Mouse (Mus musculus) heart, embryonic 11.5 days (tissue): Measurements from ENCODE around the gene Mapk1. TPM values are rescaled to one million over a fixed set of nuclear protein-coding genes. Genes with fewer than 3 reads are reported as not detected.

Experiments
- ATAC-seq: fragments of 200-750 bp; cut with Nextera tagmentation; replicated peaks from 2 replicates; pipeline ENCODE4 v1.8.0; 2017; ENCODE audit warnings: moderate library complexity; ENCODE audit not compliant: insufficient number of reproducible peaks, low FRiP score, low TSS enrichment
- H3K27ac ChIP-seq: fragments of 300-500 bp; sonication (generic); 2 replicates; pipeline ENCODE4 v1.5.1; 2014; ENCODE audit warnings: mild to moderate bottlenecking, low read depth, low read length
- H3K27me3 ChIP-seq: fragments of 300-500 bp; sonication (generic); 2 replicates; pipeline ENCODE4 v1.6.1; 2014; ENCODE audit warnings: mild to moderate bottlenecking, low read length, mixed read lengths; ENCODE audit not compliant: control insufficient read depth, insufficient read depth
- H3K36me3 ChIP-seq: fragments of 300-500 bp; sonication (generic); 2 replicates; pipeline ENCODE4 v1.6.1; 2014; ENCODE audit warnings: mild to moderate bottlenecking, low read length, moderate library complexity, mixed read lengths; ENCODE audit not compliant: control insufficient read depth, insufficient read depth
- H3K4me1 ChIP-seq: fragments of 300-500 bp; sonication (generic); 2 replicates; pipeline ENCODE4 v1.6.1; 2014; ENCODE audit warnings: low read length; ENCODE audit not compliant: control insufficient read depth, insufficient read depth
- H3K4me2 ChIP-seq: fragments of 300-500 bp; sonication (generic); 2 replicates; pipeline ENCODE4 v1.6.1; 2014; ENCODE audit warnings: mild to moderate bottlenecking, moderate library complexity
- H3K4me3 ChIP-seq: fragments of 300-500 bp; sonication (generic); 2 replicates; pipeline ENCODE4 v1.5.1; 2014; ENCODE audit warnings: low read depth, low read length
- H3K9ac ChIP-seq: fragments of 300-500 bp; sonication (generic); 2 replicates; pipeline ENCODE4 v1.6.1; 2014; ENCODE audit warnings: mild to moderate bottlenecking, low read depth, low read length, moderate library complexity
- H3K9me3 ChIP-seq: fragments of 300-500 bp; sonication (generic); replicated peaks from 2 replicates; pipeline ENCODE4 v1.6.1; 2016; ENCODE audit warnings: low read length; ENCODE audit not compliant: control insufficient read depth
- WGBS: fragments of 180-500 bp; shearing (Covaris S2); extraction: QIAGEN DNeasy Blood & Tissue Kit; methylation state at CpG from one replicate; pipeline ENCODE4 v1.1.7; 2014; ENCODE audit not compliant: insufficient replicate concordance; 5-methylcytosine and 5-hydroxymethylcytosine counted together
- polyA plus RNA-seq: library from polyadenylated mRNA; unstranded; fragments of >200 nt; fragmentation: Nextera tagmentation; extraction: Ambion mirVana; gene quantifications from 2 replicates; pipeline ENCODE4 v1.2.1, GENCODE M21; 2014

The Mapk1 gene
- polyA plus RNA-seq, 1 experiment from 2014 or later: 146 TPM

DNA sequence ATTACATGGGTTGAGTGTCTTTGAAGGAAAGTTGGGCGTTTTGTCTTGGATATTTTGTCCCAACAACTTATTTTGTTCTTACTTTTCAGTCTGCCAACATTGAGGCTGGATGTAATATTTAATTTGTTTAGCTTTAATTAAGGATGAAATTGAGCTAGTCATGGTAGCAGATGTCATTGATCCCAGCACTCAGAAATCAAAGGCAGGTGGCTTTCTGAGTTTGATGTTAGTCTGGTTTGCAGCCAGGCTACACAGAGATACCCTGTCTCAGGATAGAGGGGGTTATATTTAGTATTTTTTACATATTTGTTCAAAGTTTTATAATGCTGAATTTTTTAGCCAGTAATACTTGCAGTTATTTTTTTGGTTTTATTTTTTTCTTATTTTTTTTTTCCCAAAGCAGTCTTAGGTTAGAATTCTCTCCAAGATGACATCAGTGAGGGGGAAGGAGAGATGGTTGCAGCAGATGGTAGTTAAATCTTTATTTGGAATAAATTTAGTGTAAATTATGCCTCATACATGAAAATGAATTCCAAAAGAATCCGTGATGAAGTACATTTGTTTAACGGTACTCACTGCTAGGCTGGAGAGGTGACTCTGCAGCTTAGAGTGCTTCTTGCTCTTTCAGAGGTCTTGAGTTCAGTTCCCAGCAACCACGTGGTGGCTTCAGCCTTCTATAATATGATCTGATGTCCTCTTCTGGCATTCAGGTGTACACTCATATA lies 47.0 kb downstream of the Mapk1 start:
- no peak for ATAC-seq
- peaks cover 6% of the 10 kb centered on the region; the same call in 1 of the 2 replicates for H3K36me3 ChIP-seq
- WGBS: 93% methylated on average over 4 of the region's 4 CpGs
- no peaks in the 10 kb centered on the region for H3K27me3 ChIP-seq
- H3K27ac ChIP-seq: no peak overlapping the region
- H3K9ac ChIP-seq: no peak overlapping the region
- H3K9me3 ChIP-seq: no peaks in the 10 kb centered on the region
- no peak overlapping the region for H3K4me3 ChIP-seq
- no peak overlapping the region for H3K4me2 ChIP-seq
- H3K4me1 ChIP-seq: no peaks in the 10 kb centered on the region

- 91% methylated on average over 2 of the region's 2 CpGs for WGBS
- Histone ChIP-seq H3K4me3 (no peak overlapping the region), H3K27ac (no peak overlapping the region), H3K4me2 (no peak overlapping the region), H3K36me3 (peaks cover 23% of the 10 kb centered on the region; the same call in 1 of the 2 replicates), H3K9me3 (no peaks in the 10 kb centered on the region), H3K9ac (no peak overlapping the region), H3K27me3 (no peaks in the 10 kb centered on the region), H3K4me1 (no peaks in the 10 kb centered on the region)
- ATAC-seq: no peak
Observed at GRCm38 (mm10) chr16:17033754-17034153, 50.6 kb downstream of the Mapk1 start.

GRCm38 (mm10) chr16:17040716-17041115 lies 57.5 kb downstream of the Mapk1 start:
- ATAC-seq: no peak
- H3K9me3 ChIP-seq: no peaks in the 10 kb centered on the region
- WGBS: 91% methylated on average over 3 of the region's 3 CpGs
- H3K27ac ChIP-seq: no peak overlapping the region
- H3K36me3 ChIP-seq: peaks cover 45% of the 10 kb centered on the region
- H3K27me3 ChIP-seq: no peaks in the 10 kb centered on the region
- H3K4me1 ChIP-seq: no peaks in the 10 kb centered on the region
- H3K4me2 ChIP-seq: no peak overlapping the region
- H3K9ac ChIP-seq: no peak overlapping the region
- H3K4me3 ChIP-seq: no peak overlapping the region

GRCm38 (mm10) chr16:17041417-17041816 lies 58.2 kb downstream of the Mapk1 start:
- Histone ChIP-seq H3K9ac (no peak overlapping the region), H3K27me3 (no peaks in the 10 kb centered on the region), H3K36me3 (peaks cover 41% of the 10 kb centered on the region), H3K4me1 (no peaks in the 10 kb centered on the region), H3K4me3 (no peak overlapping the region), H3K4me2 (no peak overlapping the region), H3K9me3 (no peaks in the 10 kb centered on the region), H3K27ac (no peak overlapping the region)
- no peak for ATAC-seq
- WGBS: 82% methylated on average over 1 of the region's 1 CpGs

GRCm38 (mm10) chr16:17044320-17044719 lies 61.1 kb downstream of the Mapk1 start:
- Histone ChIP-seq H3K4me3 (no peak overlapping the region), H3K9me3 (no peaks in the 10 kb centered on the region), H3K4me1 (no peaks in the 10 kb centered on the region), H3K9ac (no peak overlapping the region), H3K36me3 (peaks cover 33% of the 10 kb centered on the region), H3K27me3 (no peaks in the 10 kb centered on the region), H3K27ac (no peak overlapping the region), H3K4me2 (no peak overlapping the region)
- ATAC-seq: no peak
- WGBS: 90% methylated on average over 3 of the region's 3 CpGs

GRCm38 (mm10) chr16:17045287-17045686 lies 62.1 kb downstream of the Mapk1 start:
- Histone ChIP-seq H3K9me3 (no peaks in the 10 kb centered on the region), H3K4me1 (no peaks in the 10 kb centered on the region), H3K4me3 (no peak overlapping the region), H3K36me3 (peaks cover 25% of the 10 kb centered on the region), H3K27ac (no peak overlapping the region), H3K9ac (no peak overlapping the region), H3K4me2 (no peak overlapping the region), H3K27me3 (no peaks in the 10 kb centered on the region)
- no peak for ATAC-seq
- WGBS: 87% methylated on average over 3 of the region's 3 CpGs

DNA sequence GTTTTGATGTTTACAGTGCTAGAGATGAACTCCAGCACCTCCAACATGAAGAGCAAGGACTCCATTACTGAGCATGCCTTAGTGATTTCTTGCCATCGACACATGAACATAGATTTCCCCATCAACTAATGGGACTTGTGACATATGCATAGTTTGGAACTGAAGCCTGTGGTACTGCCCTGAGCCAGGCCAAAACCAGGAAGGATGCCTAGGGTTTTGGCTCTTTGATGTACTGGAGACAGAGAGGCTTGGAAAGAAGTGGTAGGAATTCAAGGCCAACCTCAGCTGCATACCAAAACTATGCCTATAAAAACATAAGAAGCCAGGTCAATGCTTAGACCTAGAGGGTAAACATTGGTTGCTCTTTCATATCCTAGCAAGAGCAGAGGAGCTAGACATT lies 66.7 kb downstream of the Mapk1 start:
- H3K9me3 ChIP-seq: no peaks in the 10 kb centered on the region
- no peak overlapping the region for H3K27ac ChIP-seq
- H3K27me3 ChIP-seq: no peaks in the 10 kb centered on the region
- no peak overlapping the region for H3K4me3 ChIP-seq
- H3K9ac ChIP-seq: no peak overlapping the region
- no peak overlapping the region for H3K4me2 ChIP-seq
- WGBS: 94% methylated on average over 1 of the region's 1 CpGs
- no peak for ATAC-seq
- 0 out of 2 replicates have a peak, but pooled peaks cover 2% of the 10 kb centered on the region for H3K4me1 ChIP-seq
- H3K36me3 ChIP-seq: peaks cover 4% of the 10 kb centered on the region; the same call in 1 of the 2 replicates

GRCm38 (mm10) chr16:17052087-17052486 lies 68.9 kb downstream of the Mapk1 start:
- H3K4me2 ChIP-seq: no peak overlapping the region

GRCm38 (mm10) chr16:17053903-17054302 lies 70.7 kb downstream of the Mapk1 start:
- no peak overlapping the region for H3K27ac ChIP-seq
- H3K4me3 ChIP-seq: no peak overlapping the region
- H3K36me3 ChIP-seq: no peaks in the 10 kb centered on the region
- ATAC-seq: no peak
- H3K9me3 ChIP-seq: no peaks in the 10 kb centered on the region
- H3K9ac ChIP-seq: no peak overlapping the region
- WGBS: 63% methylated on average over 3 of the region's 3 CpGs
- 0 out of 2 replicates have a peak, but pooled peaks cover 2% of the 10 kb centered on the region for H3K4me1 ChIP-seq
- H3K4me2 ChIP-seq: no peak overlapping the region
- no peaks in the 10 kb centered on the region for H3K27me3 ChIP-seq

More at GRCm38 (mm10) chr16:17052087-17052486, 68.9 kb downstream of the Mapk1 start:
- Histone ChIP-seq H3K27me3 (no peaks in the 10 kb centered on the region), H3K9me3 (no peaks in the 10 kb centered on the region), H3K4me3 (no peak overlapping the region), H3K27ac (no peak overlapping the region), H3K9ac (no peak overlapping the region), H3K36me3 (peaks cover 4% of the 10 kb centered on the region; the same call in 1 of the 2 replicates), H3K4me1 (0 out of 2 replicates have a peak, but pooled peaks cover 2% of the 10 kb centered on the region)
- WGBS: 70% methylated on average over 7 of the region's 7 CpGs
- ATAC-seq: no peak
